Mouse (Mus musculus): Measurements from ENCODE around the gene Mgat4c. TPM values are rescaled to one million over a fixed set of nuclear protein-coding genes. Genes with fewer than 3 reads are reported as not detected.

The Mgat4c gene
- polyA plus RNA-seq (2015; fragmentation: Nextera tagmentation; extraction: Ambion mirVana), result 2.2 and 2.4 TPM in 2 replicates

DNA sequence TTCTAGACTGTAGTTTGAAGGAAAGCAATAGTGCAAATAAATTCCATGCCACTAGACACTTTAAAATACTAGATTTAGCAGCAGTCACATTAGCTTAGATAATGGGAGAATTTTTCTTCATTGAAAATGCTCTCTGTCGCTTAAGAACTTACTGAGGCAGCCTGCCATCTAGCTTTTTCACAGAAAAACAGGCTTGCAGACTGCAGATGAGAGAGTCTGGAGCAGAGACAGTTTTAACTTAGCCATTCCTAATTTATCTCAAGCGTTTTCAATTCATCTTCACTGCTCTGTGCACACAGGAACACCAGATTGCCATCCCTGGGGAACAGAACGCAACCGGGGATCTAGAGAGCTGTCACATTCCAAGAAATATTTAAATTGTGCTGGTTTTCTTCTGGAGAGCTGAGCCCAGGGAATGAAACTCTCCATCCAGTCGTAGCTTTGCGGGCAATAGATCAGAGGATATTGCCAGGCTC is at the start of gene Mgat4c:
Mgat4c (plus strand) TSS at position 51 of the 476 bp plus-strand sequence.
- Histone ChIP-seq H3K4me2 (replicated peaks; ENCODE audit: low read depth) (no peak within 1 kb of the TSS), H3K9ac (ENCODE audit: low read length) (no peak within 1 kb of the TSS), H3K9me3 (ENCODE audit: control insufficient read depth, low read length) (no peaks in the 10 kb centered on the region), H3K4me1 (replicated peaks; ENCODE audit: control insufficient read depth, insufficient read depth) (no peaks in the 10 kb centered on the region), H3K36me3 (ENCODE audit: control insufficient read depth, insufficient read depth, low read length) (no peaks in the 10 kb centered on the region), H3K4me3 (ENCODE audit: low read depth, low read length) (no peak within 1 kb of the TSS), H3K27me3 (ENCODE audit: control insufficient read depth, insufficient read depth, low read length) (no peaks in the 10 kb centered on the region), H3K27ac (replicated peaks) (no peak within 1 kb of the TSS)
- TF ChIP-seq CTCF (IDR thresholded peaks at IDR 0.05; ENCODE audit: low read depth) (no peak), EP300 (optimal IDR thresholded peaks at IDR 0.05) (no peak)
- WGBS, result 53% methylated on average over 6 of the region's 6 CpGs
- DNase-seq (ENCODE audit: low spot score), result no peak
- no peak for ATAC-seq (ENCODE audit: low FRiP score, low TSS enrichment)

DNA sequence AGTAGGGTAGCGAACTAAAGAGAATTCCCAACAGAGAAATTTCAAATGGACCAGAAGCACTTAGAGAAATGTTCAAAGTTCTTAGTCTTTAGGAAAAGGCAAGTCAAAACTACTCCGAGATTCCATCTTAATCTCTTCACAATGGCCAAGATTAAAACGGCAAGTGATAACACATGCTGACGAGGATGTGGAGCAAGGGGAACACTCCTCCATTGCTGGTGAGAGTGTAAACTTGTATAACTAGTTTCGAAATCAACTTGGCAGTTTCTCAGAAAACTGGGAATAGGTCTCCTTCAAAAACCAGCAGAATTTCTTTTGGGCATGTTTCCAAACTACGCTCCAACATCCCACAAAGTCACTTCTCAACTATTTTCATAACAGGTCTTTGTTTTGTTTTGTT is 46.0 kb upstream of the Mgat4c start:
- H3K36me3 ChIP-seq (ENCODE audit: control insufficient read depth, insufficient read depth, low read length), result no peaks in the 10 kb centered on the region
- TF ChIP-seq EP300 (optimal IDR thresholded peaks at IDR 0.05), result peak; percentile 79
- TF ChIP-seq CTCF (IDR thresholded peaks at IDR 0.05; ENCODE audit: low read depth), result no peak
- H3K4me2 ChIP-seq (replicated peaks; ENCODE audit: low read depth), result no peak overlapping the region
- H3K9ac ChIP-seq (ENCODE audit: low read length), result no peak overlapping the region
- no peaks in the 10 kb centered on the region for H3K27me3 ChIP-seq (ENCODE audit: control insufficient read depth, insufficient read depth, low read length)
- H3K4me3 ChIP-seq (ENCODE audit: low read depth, low read length), result no peak overlapping the region
- ATAC-seq (ENCODE audit: low FRiP score, low TSS enrichment) (no peak), DNase-seq (ENCODE audit: low spot score) (no peak)
- 65% methylated on average over 6 of the region's 6 CpGs for WGBS
- no peaks in the 10 kb centered on the region for H3K9me3 ChIP-seq (ENCODE audit: control insufficient read depth, low read length)
- no peak overlapping the region for H3K27ac ChIP-seq (replicated peaks)
- no peaks in the 10 kb centered on the region for H3K4me1 ChIP-seq (replicated peaks; ENCODE audit: control insufficient read depth, insufficient read depth)

DNA sequence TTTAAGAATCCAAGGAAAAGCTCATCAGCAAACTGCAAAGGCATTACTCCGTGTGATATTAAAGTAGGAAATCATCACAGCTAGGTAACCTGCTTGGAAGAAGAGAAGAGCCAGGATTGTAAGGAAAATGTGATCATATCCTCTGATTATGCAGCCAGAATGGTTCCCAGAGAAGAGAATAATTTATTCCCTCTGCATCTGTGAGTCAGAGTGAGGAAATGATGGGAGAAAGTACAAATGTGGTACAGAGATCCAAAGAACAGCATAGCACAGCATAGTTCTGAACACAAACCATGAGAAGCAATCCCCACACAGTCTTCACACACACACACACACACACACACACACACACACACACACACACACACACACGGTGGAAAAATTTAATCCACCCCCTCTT is 40.2 kb upstream of the Mgat4c start:
- 75% methylated on average over 2 of the region's 2 CpGs for WGBS
- no peak overlapping the region for H3K4me3 ChIP-seq (ENCODE audit: low read depth, low read length)
- H3K27ac ChIP-seq (replicated peaks), result no peak overlapping the region
- no peak for ATAC-seq (ENCODE audit: low FRiP score, low TSS enrichment)
- H3K4me1 ChIP-seq (replicated peaks; ENCODE audit: control insufficient read depth, insufficient read depth), result no peaks in the 10 kb centered on the region
- DNase-seq (ENCODE audit: low spot score), result no peak
- no peak overlapping the region for H3K9ac ChIP-seq (ENCODE audit: low read length)
- H3K4me2 ChIP-seq (replicated peaks; ENCODE audit: low read depth), result no peak overlapping the region
- no peaks in the 10 kb centered on the region for H3K9me3 ChIP-seq (ENCODE audit: control insufficient read depth, low read length)
- H3K36me3 ChIP-seq (ENCODE audit: control insufficient read depth, insufficient read depth, low read length), result no peaks in the 10 kb centered on the region
- no peak for TF ChIP-seq EP300 (optimal IDR thresholded peaks at IDR 0.05)
- TF ChIP-seq CTCF (IDR thresholded peaks at IDR 0.05; ENCODE audit: low read depth), result no peak
- H3K27me3 ChIP-seq (ENCODE audit: control insufficient read depth, insufficient read depth, low read length), result no peaks in the 10 kb centered on the region

DNA sequence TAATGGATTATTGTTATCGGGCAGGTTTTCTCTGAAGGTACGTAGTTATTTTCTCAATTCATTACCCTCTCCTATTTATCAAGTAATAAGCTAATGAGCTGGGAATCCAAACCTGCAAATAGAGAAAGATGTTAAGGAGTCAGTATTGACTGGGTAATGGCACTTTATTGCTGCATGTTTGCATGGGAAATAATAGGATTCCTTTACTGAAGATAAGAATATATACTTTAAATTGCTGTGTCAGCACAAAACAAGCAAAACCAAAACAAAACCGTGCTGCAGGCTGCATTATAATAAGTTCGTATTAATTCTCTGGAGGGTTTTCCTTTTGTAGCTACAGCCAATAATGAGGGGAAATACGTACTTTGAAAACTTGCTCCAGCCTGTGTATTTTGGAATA is 627 bp downstream of the Mgat4c start:
- Histone ChIP-seq H3K4me2 (replicated peaks; ENCODE audit: low read depth) (no peak overlapping the region), H3K9ac (ENCODE audit: low read length) (no peak overlapping the region), H3K36me3 (ENCODE audit: control insufficient read depth, insufficient read depth, low read length) (no peaks in the 10 kb centered on the region), H3K4me1 (replicated peaks; ENCODE audit: control insufficient read depth, insufficient read depth) (no peaks in the 10 kb centered on the region), H3K4me3 (ENCODE audit: low read depth, low read length) (no peak overlapping the region), H3K9me3 (ENCODE audit: control insufficient read depth, low read length) (no peaks in the 10 kb centered on the region), H3K27ac (replicated peaks) (no peak overlapping the region), H3K27me3 (ENCODE audit: control insufficient read depth, insufficient read depth, low read length) (no peaks in the 10 kb centered on the region)
- 70% methylated on average over 5 of the region's 5 CpGs for WGBS
- TF ChIP-seq CTCF (IDR thresholded peaks at IDR 0.05; ENCODE audit: low read depth), result no peak
- no peak for TF ChIP-seq EP300 (optimal IDR thresholded peaks at IDR 0.05)
- no peak for DNase-seq (ENCODE audit: low spot score)
- ATAC-seq (ENCODE audit: low FRiP score, low TSS enrichment), result no peak

DNA sequence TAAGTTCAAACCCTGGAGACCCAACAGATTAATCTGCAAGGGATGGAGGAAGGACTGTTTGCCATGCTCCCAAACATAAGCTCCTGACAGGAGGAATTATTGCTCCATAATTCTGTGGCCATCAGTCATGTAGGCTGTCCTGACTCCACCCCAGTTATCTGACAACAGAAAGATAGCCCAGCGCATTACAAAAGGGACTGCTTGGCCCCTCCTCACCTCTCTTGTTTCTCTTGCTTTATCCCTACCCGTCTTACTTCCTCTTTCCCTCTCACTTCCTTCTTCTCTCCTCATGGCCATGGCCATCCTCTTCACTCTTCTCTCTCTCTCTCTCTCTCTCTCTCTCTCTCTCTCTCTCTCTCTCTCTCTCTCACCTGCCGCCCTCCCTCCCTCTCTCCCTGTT is 80.5 kb downstream of the Mgat4c start:
- Histone ChIP-seq H3K27me3 (ENCODE audit: control insufficient read depth, insufficient read depth, low read length) (no peaks in the 10 kb centered on the region), H3K4me2 (replicated peaks; ENCODE audit: low read depth) (no peak overlapping the region), H3K9ac (ENCODE audit: low read length) (no peak overlapping the region), H3K4me3 (ENCODE audit: low read depth, low read length) (no peak overlapping the region), H3K36me3 (ENCODE audit: control insufficient read depth, insufficient read depth, low read length) (no peaks in the 10 kb centered on the region), H3K27ac (replicated peaks) (no peak overlapping the region), H3K9me3 (ENCODE audit: control insufficient read depth, low read length) (no peaks in the 10 kb centered on the region), H3K4me1 (replicated peaks; ENCODE audit: control insufficient read depth, insufficient read depth) (no peaks in the 10 kb centered on the region)
- TF ChIP-seq CTCF (IDR thresholded peaks at IDR 0.05; ENCODE audit: low read depth) (no peak), EP300 (optimal IDR thresholded peaks at IDR 0.05) (no peak)
- ATAC-seq (ENCODE audit: low FRiP score, low TSS enrichment), result no peak
- WGBS, result 67% methylated on average over 3 of the region's 3 CpGs
- DNase-seq (ENCODE audit: low spot score), result no peak

DNA sequence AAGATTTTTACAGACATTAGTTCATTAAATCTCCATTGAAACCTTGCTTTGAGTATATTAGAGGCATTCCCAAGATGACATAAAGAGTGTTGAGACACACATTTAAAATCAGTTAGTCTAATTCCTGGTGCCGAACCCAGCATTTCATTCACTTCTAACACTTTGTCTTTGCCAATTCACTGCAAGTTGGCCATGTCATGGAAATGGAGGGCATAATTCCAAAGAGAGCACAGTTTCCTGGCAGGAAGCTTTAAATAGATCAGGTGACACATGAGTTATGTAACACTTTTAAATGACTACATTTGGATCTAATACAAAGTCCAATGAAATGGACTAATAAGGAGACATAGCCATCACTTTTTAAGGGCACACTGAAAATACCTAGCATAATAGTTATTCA is 89.4 kb downstream of the Mgat4c start:
- WGBS, result 87% methylated on average over 1 of the region's 1 CpGs

More for the DNA sequence above, 89.4 kb downstream of the Mgat4c start:
- Histone ChIP-seq H3K36me3 (ENCODE audit: control insufficient read depth, insufficient read depth, low read length) (no peaks in the 10 kb centered on the region), H3K27me3 (ENCODE audit: control insufficient read depth, insufficient read depth, low read length) (no peaks in the 10 kb centered on the region), H3K4me3 (ENCODE audit: low read depth, low read length) (no peak overlapping the region), H3K27ac (replicated peaks) (no peak overlapping the region), H3K4me1 (replicated peaks; ENCODE audit: control insufficient read depth, insufficient read depth) (no peaks in the 10 kb centered on the region), H3K4me2 (replicated peaks; ENCODE audit: low read depth) (no peak overlapping the region), H3K9ac (ENCODE audit: low read length) (no peak overlapping the region), H3K9me3 (ENCODE audit: control insufficient read depth, low read length) (no peaks in the 10 kb centered on the region)
- no peak for ATAC-seq (ENCODE audit: low FRiP score, low TSS enrichment)
- DNase-seq (ENCODE audit: low spot score), result no peak
- TF ChIP-seq CTCF (IDR thresholded peaks at IDR 0.05; ENCODE audit: low read depth) (no peak), EP300 (optimal IDR thresholded peaks at IDR 0.05) (no peak)

Data from stomach, postnatal 0 days (tissue).